Mouse (Mus musculus): Measurements from ENCODE around the gene Thap7. TPM values are rescaled to one million over a fixed set of nuclear protein-coding genes. Genes with fewer than 3 reads are reported as not detected.

The Thap7 gene
- total and polyA plus RNA-seq, 3 experiments: 65.4 to 65.5 TPM; not detected in 1

- Histone ChIP-seq H3K9ac (ENCODE audit: control insufficient read depth, low read depth, low read length, poor library complexity, severe bottlenecking) (no peak overlapping the region), H3K79me2 (ENCODE audit: control insufficient read depth, insufficient read depth, low read length, poor library complexity) (peaks cover 40% of the 10 kb centered on the region), H3K27me3 (ENCODE audit: control insufficient read depth in 1 of 2, insufficient read depth in 2 of 2, low read length in 2 of 2) (no peaks in the 10 kb centered on the region), H3K27ac (ENCODE audit: control insufficient read depth, low read depth, low read length) (peak overlapping the region; percentile 25), H3K36me3 (ENCODE audit: control insufficient read depth in 1 of 2, insufficient read depth in 2 of 2, low read length in 2 of 2) (peaks cover 12 to 44% of the 10 kb centered on the region in 2 experiments), H3K9me3 (replicated peaks; ENCODE audit: insufficient read depth, low read length) (no peaks in the 10 kb centered on the region), H3K4me1 (ENCODE audit: control insufficient read depth in 1 of 2, insufficient read depth in 2 of 2, low read length in 2 of 2) (peaks cover 20 to 29% of the 10 kb centered on the region in 2 experiments), H3K4me3 (ENCODE audit: control insufficient read depth in 1 of 2, insufficient read depth in 1 of 2, low read depth in 2 of 2, low read length in 2 of 2) (no peak overlapping the region)
- TF ChIP-seq USF2 (IDR thresholded peaks at IDR 0.05; ENCODE audit: borderline replicate concordance in 1 of 2, insufficient read depth in 1 of 2, low read depth in 1 of 2, low read length in 2 of 2) (no peak), KAT2A (conservative IDR thresholded peaks at IDR 0.05; ENCODE audit: low read depth, low read length) (no peak), SIN3A (IDR thresholded peaks at IDR 0.05; ENCODE audit: low read length) (peak; percentile 76), EP300 (IDR thresholded peaks at IDR 0.05; ENCODE audit: low read depth in 1 of 2, low read length in 2 of 2) (peak; percentile 91 to 94), MYB (IDR thresholded peaks at IDR 0.05; ENCODE audit: low read depth, low read length) (peak; percentile 67; the same call in 1 of the 2 replicates), CHD2 (IDR thresholded peaks at IDR 0.05; ENCODE audit: low read length) (no peak), TBP (IDR thresholded peaks at IDR 0.05; ENCODE audit: low read depth, low read length) (no peak), ETS1 (IDR thresholded peaks at IDR 0.05; ENCODE audit: low read depth, low read length) (peak; percentile 84), HCFC1 (IDR thresholded peaks at IDR 0.05; ENCODE audit: low read depth, low read length) (0 out of 2 replicates have a peak, but pooled peaks have one; percentile 24), E2F4 (IDR thresholded peaks at IDR 0.05; ENCODE audit: borderline replicate concordance, low read depth, low read length) (no peak), MAFK (IDR thresholded peaks at IDR 0.05; ENCODE audit: borderline replicate concordance, low read depth, low read length) (peak; percentile 80; the same call in 1 of the 2 replicates), RAD21 (IDR thresholded peaks at IDR 0.05; ENCODE audit: low read depth, low read length) (no peak), NRF1 (IDR thresholded peaks at IDR 0.05; ENCODE audit: insufficient read depth, low read depth, low read length, poor library complexity, severe bottlenecking) (no peak), NELFE (IDR thresholded peaks at IDR 0.05; ENCODE audit: low read depth, low read length) (no peak), TCF12 (IDR thresholded peaks at IDR 0.05; ENCODE audit: low read depth, low read length) (peak; percentile 90), MAX (IDR thresholded peaks at IDR 0.05; ENCODE audit: low read length) (no peak), JUND (IDR thresholded peaks at IDR 0.05; ENCODE audit: low read depth, low read length) (peak; percentile 28; the same call in 1 of the 2 replicates), UBTF (IDR thresholded peaks at IDR 0.05; ENCODE audit: borderline replicate concordance, insufficient read depth, low read depth, low read length) (no peak), BHLHE40 (IDR thresholded peaks at IDR 0.05; ENCODE audit: borderline replicate concordance, low read depth, low read length) (peak; percentile 57; the same call in 1 of the 2 replicates), POLR2A (IDR thresholded peaks at IDR 0.05; ENCODE audit: control insufficient read depth in 1 of 2, insufficient read depth in 1 of 2, low read depth in 1 of 2, low read length in 2 of 2, poor library complexity in 1 of 2) (no peak), MXI1 (IDR thresholded peaks at IDR 0.05; ENCODE audit: low read depth, low read length) (peak; percentile 60; the same call in 1 of the 2 replicates), TAL1 (IDR thresholded peaks at IDR 0.05; ENCODE audit: low read length) (peak; percentile 37; the same call in 1 of the 2 replicates), GATA1 (IDR thresholded peaks at IDR 0.05; ENCODE audit: low read depth, low read length) (peak; percentile 95), RCOR1 (IDR thresholded peaks at IDR 0.05; ENCODE audit: low read depth, low read length) (peak; percentile 96), ZNF384 (IDR thresholded peaks at IDR 0.05; ENCODE audit: low read depth, low read length) (no peak)
- peak; percentile 52 for DNase-seq (ENCODE audit: low read depth, low spot score)
Measured at GRCm38 (mm10) chr16:17481465-17481864, 49.5 kb downstream of the Thap7 start.
